Mouse (Mus musculus) cerebellum, adult (tissue): ENCODE measurements around the gene Vmn1r159.
"Not testable (repeated sequence)": the region's sequence is repeated elsewhere in the genome, so short reads cannot be mapped to it uniquely, and the experiment has no call there.

ENCODE experiments used
- ATAC-seq: cut with Nextera tagmentation; 2 replicates; pipeline ENCODE4 v1.9.2; 2017; ENCODE audit warnings: mild to moderate bottlenecking, moderate library complexity, mixed read lengths; ENCODE audit not compliant: insufficient number of reproducible peaks, low FRiP score, low TSS enrichment

The Vmn1r159 gene

DNA sequence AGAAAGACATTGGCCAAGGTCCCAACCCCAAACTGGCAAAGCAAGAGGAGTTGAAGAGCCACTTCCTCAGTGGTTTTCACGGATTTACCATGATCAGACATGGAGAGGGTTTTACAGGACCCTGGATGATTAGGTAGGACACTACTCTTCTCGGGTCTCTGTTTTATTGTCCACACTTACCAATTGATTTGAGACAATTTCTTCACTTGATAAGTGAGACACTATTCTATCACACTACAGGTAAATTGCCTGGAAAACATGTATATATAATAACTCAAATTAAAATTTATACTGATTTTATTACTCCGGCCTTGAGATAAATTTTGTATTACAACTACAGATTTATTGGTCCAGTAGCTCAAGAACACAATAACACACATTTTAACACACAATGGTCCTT lies at the start of gene Vmn1r159:
Gene Vmn1r159, minus strand, starts transcription at position 101 of the 400 bp plus-strand sequence.
- not testable (repeated sequence) for ATAC-seq

DNA sequence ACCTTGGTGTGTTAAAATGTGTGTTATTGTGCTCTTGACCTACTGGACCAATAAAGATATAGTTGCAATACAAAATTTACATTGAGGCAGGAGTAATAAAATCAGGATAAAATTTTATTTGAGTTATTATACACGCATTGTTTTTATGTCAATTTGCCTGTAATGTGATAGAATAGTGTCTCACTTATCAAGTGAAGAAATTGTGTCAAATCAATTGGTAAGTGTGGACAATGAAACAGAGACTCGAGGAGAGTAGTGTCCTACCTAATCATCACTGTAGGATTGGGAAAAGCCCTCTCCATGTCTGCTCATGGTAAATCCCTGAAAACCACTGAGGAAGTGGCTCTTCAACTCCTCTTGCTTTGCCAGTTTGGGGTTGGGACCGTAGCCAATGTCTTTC lies 27.5 kb upstream of the Vmn1r159 start, which contains the start of gene Vmn1r160:
Gene Vmn1r160, plus strand, starts transcription at position 301 of the 400 bp plus-strand sequence.
- ATAC-seq, result not testable (repeated sequence)
